Mouse (Mus musculus) natural killer cell, adult 2 months (primary cell): ENCODE data around the gene Prlr.

ENCODE experiments used
- DNase-seq, 2 experiments: peaks; one replicate each; pipeline ENCODE4 v3.0.0; 2022; ENCODE audit warnings: low spot score in 2 of 2

The Prlr gene

DNA sequence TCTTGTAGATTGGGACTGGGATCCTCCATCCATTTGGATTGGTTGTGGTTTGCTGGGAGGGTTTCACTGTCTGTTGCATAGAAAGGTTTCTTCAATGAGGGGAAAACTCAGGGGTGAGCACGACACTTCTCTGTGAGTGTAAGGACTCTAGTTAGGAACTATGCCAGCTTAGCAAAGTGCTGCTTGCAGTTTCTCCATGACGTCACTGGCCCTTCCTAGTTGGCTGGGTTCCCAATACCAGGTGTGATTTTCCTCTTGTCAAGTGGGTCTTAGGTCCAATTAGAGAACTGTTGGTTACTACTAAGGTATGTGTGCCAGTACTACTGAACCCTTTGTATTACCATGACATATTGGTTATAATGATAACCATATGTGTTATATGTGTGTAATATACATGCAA lies 51.6 kb downstream of the Prlr start:
- no peak for DNase-seq

GRCm38 (mm10) chr15:10235977-10236376 lies 58.9 kb downstream of the Prlr start:
- no peak for DNase-seq

DNA sequence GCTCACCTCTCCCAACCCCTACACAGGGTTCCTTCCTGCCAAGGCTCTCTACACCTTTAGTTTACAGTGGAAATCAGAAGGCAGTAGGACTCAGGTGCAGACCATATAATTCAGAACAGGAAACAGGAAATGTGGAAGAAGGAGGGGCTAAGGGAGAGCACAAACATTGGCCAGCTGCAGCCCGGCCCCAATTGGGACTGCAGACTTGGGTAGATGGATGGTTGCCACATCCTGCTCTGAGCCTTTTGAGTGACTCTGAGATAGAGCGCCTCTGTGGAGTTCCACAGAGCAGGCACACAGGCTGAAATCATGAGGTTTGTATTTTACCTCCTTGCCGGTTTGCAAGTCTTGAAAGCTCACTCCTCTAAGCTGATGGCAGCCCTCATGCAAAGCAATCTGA lies 59.8 kb downstream of the Prlr start:
- no peak for DNase-seq

GRCm38 (mm10) chr15:10238454-10238853 lies 61.4 kb downstream of the Prlr start:
- no peak for DNase-seq

DNA sequence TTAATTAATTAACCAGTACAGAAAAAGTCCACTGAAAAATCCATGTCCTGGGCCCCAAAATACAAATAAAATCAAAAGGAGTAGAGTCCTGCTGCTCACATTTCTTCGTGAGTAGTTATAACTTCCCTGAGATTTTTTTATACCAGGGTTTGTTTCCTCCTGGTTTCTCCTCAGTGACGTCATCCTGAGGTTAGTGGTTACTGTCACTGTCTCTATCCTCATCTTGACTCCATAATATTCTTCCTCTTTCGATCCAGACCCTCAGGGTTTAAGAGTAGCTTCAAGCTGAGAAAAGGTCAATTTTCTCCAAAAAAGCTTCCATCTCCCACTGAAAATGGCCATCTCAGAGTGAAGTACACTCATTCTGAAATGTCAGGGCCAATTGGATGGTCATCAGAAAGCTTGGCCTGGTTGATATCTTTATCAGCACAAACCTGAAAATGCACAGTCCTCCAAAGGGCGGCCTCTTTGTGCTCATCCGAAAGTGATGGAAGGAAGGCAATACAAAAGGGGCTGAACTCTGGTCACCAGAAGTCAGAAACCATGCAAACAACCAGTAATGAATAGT lies 63.3 kb downstream of the Prlr start:
- DNase-seq: no peak

GRCm38 (mm10) chr15:10242250-10242649 lies 65.2 kb downstream of the Prlr start:
- no peak for DNase-seq

DNA sequence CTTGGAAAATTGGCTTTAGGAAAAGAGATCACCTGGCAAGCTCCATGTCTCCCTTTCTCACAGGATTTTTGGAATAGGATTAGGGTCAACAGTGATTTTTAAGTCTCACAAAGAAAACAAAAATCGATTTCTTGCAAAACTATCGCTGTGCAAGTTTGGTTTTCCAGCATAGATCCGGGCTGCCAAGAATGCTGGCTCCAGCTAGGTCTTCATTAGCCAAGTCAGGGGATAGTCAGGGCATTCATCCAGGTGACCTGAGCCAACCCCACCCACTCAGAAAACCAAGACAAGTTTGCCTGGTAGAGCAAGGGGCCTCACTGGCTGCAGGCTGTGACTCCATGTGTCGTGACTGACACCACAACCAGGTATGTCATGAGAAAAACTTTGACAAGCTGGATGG lies 72.2 kb downstream of the Prlr start:
- DNase-seq: no peak

DNA sequence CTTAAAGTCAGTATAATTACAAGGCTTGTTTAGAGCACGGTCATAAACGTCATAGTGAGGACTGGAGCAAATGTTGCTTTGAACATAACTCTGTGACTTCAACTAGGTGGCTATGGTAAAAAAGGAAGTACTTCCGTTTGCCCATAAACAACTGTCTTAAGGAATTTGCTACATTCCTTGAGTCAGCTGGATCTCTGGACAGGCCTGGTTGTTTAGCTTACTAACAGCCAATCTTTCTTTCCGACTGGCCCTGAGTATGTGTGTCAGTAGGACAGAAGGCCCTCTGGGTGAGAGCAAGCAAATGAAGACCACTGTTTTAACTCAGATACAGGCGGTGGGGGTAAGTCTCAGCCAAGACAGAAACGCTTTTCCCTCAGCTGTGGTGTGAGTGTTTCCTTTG lies 73.7 kb downstream of the Prlr start:
- no peak for DNase-seq

DNA sequence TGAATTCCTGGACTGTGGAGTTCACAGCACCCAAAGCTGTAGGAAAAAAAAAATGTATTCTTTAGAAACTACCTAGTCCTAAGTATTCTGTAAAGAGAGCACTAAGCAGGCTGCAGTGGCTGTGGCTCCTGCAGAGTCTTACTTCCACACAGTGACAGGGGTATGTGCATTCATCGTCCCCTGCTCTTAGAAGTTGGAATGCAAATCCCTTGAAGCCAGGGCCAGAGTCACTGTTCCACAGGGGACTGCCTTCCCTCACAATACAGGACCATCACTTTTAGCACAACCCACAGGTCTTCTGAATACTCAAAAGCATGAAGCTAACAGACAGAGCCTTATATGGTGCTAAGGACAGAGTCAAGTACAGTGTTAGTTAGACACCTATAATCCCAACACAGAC lies 75.5 kb downstream of the Prlr start:
- DNase-seq: no peak

DNA sequence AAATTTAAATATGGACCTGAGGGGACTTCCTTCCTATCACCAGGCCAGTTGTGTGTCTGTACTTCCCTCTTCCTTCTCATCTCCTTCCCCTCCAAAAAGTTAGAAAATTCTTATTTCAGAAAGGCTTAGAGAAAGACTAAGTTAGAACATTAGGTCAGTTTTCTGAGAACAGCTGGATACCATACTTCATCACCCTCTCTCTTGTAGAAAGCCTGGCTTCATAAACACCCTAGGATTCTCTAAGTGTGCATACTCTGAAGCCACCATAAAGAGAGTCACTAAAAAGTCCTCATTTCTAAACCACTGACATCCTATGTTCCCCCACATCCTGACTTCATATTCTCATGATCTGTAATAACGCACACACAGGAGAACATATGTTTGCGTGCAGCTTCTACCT lies 85.2 kb downstream of the Prlr start:
- no peak for DNase-seq

- DNase-seq: no peak
Observed at GRCm38 (mm10) chr15:10262641-10263040, 85.6 kb downstream of the Prlr start.

GRCm38 (mm10) chr15:10263420-10263819 lies 86.4 kb downstream of the Prlr start:
- no peak for DNase-seq

DNA sequence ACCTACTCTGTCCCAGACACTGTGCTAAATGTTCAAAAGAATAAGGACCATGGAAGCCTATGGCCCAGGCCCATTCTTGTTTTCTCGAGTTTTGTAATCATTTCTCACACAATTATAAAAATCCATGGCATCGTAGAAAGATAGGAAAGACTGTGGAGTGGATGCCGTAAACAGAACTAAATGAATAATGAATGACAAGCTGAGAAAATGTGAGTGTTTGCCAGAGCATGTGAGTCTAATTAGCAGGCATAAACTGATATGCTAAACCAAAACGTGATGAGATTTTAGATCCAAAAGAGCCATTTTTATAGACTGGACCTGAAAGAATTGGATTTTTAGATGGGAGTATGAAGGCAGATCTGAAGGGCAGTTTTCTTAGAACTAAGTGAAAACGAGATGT lies 87.8 kb downstream of the Prlr start:
- no peak for DNase-seq

- DNase-seq: no peak
Observed at GRCm38 (mm10) chr15:10267251-10267650, 90.2 kb downstream of the Prlr start.

DNA sequence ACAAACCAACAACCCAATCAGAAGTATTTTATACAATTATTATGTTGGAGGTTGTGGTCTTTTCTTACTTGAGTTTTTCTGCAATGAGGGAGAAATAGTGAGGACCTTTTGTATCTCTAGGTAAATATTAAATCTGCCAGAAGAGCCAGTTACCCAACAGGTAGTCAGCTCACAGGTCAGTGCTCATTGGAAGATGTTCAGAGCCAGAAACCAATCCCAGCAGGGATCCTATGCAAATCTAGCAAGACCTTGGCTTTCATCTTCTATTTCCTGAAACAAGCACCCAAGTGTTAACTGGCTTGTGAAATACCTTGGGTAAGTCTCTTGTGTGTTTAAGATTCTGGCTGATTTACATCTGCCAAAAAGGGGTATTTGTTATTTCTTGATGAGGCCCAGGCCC lies 99.3 kb downstream of the Prlr start:
- no peak for DNase-seq

DNA sequence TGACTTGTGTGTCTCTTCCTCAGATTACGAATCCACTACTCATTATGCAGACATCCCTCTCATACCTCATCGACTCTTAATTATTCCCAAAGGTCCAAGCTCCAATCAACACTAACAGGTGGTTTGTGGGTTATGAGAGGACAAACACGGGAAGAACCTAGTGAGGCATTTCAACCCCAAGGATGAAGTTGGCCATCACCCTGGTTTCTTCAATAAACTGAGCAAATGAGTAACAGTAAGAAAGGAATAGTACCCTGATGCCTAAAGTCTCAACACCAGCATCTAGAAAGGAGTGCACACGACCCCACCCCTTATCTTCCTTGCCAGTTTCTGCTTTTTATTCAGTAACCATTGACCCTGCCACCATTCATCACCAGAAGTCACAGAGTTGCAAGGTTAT lies 100.4 kb downstream of the Prlr start:
- DNase-seq: no peak

- no peak for DNase-seq
Observed at GRCm38 (mm10) chr15:10281546-10281945, 104.5 kb downstream of the Prlr start.

GRCm38 (mm10) chr15:10283661-10284060 lies 106.6 kb downstream of the Prlr start:
- no peak for DNase-seq

DNA sequence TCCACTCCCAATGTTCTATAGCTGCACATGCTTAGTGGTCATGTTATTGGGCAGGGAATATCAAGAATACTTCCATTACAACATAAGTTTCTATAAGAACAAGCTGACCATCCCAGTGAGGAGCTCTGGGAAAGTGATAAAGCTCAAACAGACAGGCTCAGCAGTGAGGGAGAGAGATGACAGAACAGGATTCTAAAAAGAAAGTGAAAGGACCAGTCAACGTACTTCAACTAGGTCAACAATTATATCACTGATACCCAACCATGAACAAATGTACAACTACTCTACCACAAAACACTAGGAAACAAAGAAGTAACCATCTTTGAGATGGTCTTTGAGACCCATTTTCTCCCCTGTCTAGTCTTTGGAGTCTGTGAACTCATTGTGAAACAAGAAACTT lies 119.5 kb downstream of the Prlr start:
- no peak for DNase-seq

DNA sequence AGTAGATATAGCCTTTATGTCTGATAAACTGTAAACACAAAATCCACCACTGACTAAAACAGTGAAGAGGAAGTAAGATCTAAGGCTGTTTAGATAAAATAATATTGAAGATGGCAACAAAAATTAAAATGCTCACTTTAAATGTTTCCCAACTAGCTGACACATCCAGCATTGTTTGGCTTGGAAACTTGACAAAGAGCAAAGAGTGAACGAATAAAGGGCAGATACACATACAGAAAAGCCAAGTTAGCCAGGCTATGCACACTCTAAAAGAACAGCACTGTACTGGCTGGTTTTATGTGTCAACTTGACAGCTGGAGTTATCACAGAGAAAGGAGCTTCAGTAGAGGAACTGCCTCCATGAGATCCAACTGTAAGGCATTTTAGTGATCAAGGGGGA lies 121.0 kb downstream of the Prlr start:
- no peak for DNase-seq

GRCm38 (mm10) chr15:10299467-10299866 lies 122.4 kb downstream of the Prlr start:
- no peak for DNase-seq

DNA sequence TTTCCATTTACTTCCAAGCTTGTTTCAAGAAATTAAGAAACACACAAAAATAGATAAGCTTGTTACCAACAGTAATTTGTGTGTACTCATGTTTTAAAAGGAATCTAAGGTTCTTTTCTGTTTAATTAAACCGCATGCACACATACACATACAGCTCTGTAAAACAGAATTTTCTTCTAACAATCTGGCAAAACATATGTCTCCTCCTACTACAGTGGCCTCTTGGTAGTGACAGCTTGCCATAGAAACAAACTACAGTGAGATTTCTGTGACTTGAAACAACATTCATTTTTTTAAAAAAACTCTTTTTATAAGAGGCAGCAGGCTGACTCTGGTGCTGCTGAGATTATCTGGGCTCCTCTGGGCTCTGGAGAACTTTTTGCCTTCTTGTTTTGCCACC lies 129.4 kb downstream of the Prlr start:
- no peak for DNase-seq

GRCm38 (mm10) chr15:10311826-10312225 lies 134.8 kb downstream of the Prlr start:
- no peak for DNase-seq
